Mouse (Mus musculus) heart, postnatal 0 days (tissue): ENCODE data around the gene Prrc2a. TPM values are rescaled to one million over a fixed set of nuclear protein-coding genes. Genes with fewer than 3 reads are reported as not detected.
A peak's percentile ranks its signal among the peaks of the same experiment; 100 is the strongest.

ENCODE experiments used
- ATAC-seq: fragments of 200-750 bp; cut with Nextera tagmentation; 2 replicates; pipeline ENCODE4 v1.8.0; 2017; ENCODE audit warnings: low read depth, moderate number of reproducible peaks, moderate library complexity; ENCODE audit not compliant: insufficient read depth
- DNase-seq: peaks from one replicate; pipeline ENCODE4 v3.0.0-alpha.2; 2016; ENCODE audit warnings: low spot score
- H3K27ac ChIP-seq: fragments of 300-500 bp; sonication (generic); 2 replicates; pipeline ENCODE4 v1.5.1; 2014; ENCODE audit warnings: low read depth, mild to moderate bottlenecking
- H3K27me3 ChIP-seq: fragments of 300-500 bp; sonication (generic); 2 replicates; pipeline ENCODE4 v1.6.1; 2014; ENCODE audit warnings: low read length, mixed read lengths; ENCODE audit not compliant: control insufficient read depth, insufficient read depth
- H3K36me3 ChIP-seq: fragments of 300-500 bp; sonication (generic); replicated peaks from 2 replicates; pipeline ENCODE4 v1.6.1; 2014; ENCODE audit warnings: low read length, mixed read lengths; ENCODE audit not compliant: control insufficient read depth, insufficient read depth
- H3K4me1 ChIP-seq: fragments of 300-500 bp; sonication (generic); 2 replicates; pipeline ENCODE4 v1.6.1; 2014; ENCODE audit warnings: antibody characterized with exemption; ENCODE audit not compliant: control insufficient read depth, insufficient read depth
- H3K4me2 ChIP-seq: fragments of 300-500 bp; sonication (generic); 2 replicates; pipeline ENCODE4 v1.6.1; 2014; ENCODE audit warnings: low read depth, mild to moderate bottlenecking, low read length, moderate library complexity
- H3K4me3 ChIP-seq: fragments of 300-500 bp; sonication (generic); 2 replicates; pipeline ENCODE4 v1.5.1; 2014; ENCODE audit warnings: low read depth, low read length
- H3K9ac ChIP-seq: fragments of 300-500 bp; sonication (generic); replicated peaks from 2 replicates; pipeline ENCODE4 v1.6.1; 2014; ENCODE audit warnings: low read depth, low read length, mixed read lengths
- H3K9me3 ChIP-seq: fragments of 300-500 bp; sonication (generic); replicated peaks from 2 replicates; pipeline ENCODE4 v1.6.1; 2016; ENCODE audit warnings: low read length; ENCODE audit not compliant: control insufficient read depth
- CTCF ChIP-seq: IDR thresholded peaks from 2 replicates; pipeline ENCODE4 v1.5.1; 2016; ENCODE audit warnings: antibody characterized with exemption, control low read depth, low read depth
- EP300 ChIP-seq: IDR thresholded peaks from 2 replicates; pipeline ENCODE4 v1.6.1; 2016; ENCODE audit warnings: antibody characterized with exemption, low read depth
- WGBS: fragments of 180-500 bp; shearing (Covaris S2); extraction: QIAGEN DNeasy Blood & Tissue Kit; methylation state at CpG from one replicate; pipeline ENCODE4 v1.1.7; 2014; 5-methylcytosine and 5-hydroxymethylcytosine counted together
- polyA plus RNA-seq: library from polyadenylated mRNA; unstranded; fragments of >200 nt; fragmentation: Nextera tagmentation; extraction: Ambion mirVana; gene quantifications from 2 replicates; pipeline ENCODE4 v1.2.1, GENCODE M21; 2015
- total RNA-seq: library from RNA; depleted of rRNA; stranded (reverse); fragments of >200 nt; gene quantifications from 2 replicates; pipeline ENCODE4 v1.2.3, GENCODE M21; 2014; ENCODE audit warnings: low replicate concordance

The Prrc2a gene
- total and polyA plus RNA-seq, 2 experiments from 2014 or later: 60.7 to 99.2 TPM

DNA sequence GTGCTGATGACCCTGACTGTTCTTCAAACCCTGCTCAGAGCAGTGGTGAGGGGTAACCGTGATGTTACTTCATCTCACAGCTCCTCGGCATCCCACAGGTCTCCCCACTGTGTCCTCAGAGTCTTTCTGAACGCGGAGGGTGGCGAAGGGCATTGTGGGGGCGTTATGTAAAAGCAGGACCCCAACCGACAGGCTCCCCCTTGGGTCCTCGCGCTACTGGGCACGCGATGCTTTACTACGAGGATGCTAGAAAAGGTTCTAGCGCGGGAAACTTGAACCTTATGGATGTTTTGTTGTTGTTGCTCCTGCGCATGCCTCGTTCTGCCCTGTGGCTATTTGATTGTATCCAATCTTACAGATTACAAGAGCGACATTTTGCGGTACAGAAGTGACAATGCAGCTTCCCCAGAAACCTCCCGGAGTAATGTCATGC is 42.8 kb downstream of the Prrc2a start, which contains the start of gene Csnk2b:
Gene Csnk2b (minus strand): TSS at position 183 of the 433 bp plus-strand sequence.
- H3K4me3 ChIP-seq: peak within 1 kb of the TSS; percentile 73

GRCm38 (mm10) chr17:35121143-35121799 is 43.4 kb downstream of the Prrc2a start, which contains the start of gene Gpank1:
TSS of gene Gpank1 (plus strand) at chr17:35121455.
- no peaks in the 10 kb centered on the region for H3K27me3 ChIP-seq
- no peaks in the 10 kb centered on the region for H3K9me3 ChIP-seq
- peak within 1 kb of the TSS; percentile 97 for H3K4me2 ChIP-seq
- H3K36me3 ChIP-seq: peaks cover 36% of the 10 kb centered on the region
- peaks cover 10% of the 10 kb centered on the region; the same call in 1 of the 2 replicates for H3K4me1 ChIP-seq
- H3K27ac ChIP-seq: peak within 1 kb of the TSS; percentile 94
- H3K9ac ChIP-seq: peak within 1 kb of the TSS; percentile 88
- DNase-seq (peak; percentile 99), ATAC-seq (peak; percentile 94)
- under 1% methylated on average over 50 of the region's 50 CpGs for WGBS
- H3K4me3 ChIP-seq: peak within 1 kb of the TSS; percentile 73
- TF ChIP-seq CTCF (no peak), EP300 (0 out of 2 replicates have a peak, but pooled peaks have one; percentile 36)

More for the DNA sequence above, 42.8 kb downstream of the Prrc2a start, which contains the start of gene Csnk2b:
- DNase-seq (peak; percentile 58), ATAC-seq (0 out of 2 replicates have a peak, but pooled peaks have one; percentile 1)
- WGBS: under 1% methylated on average over 19 of the region's 19 CpGs
- peak within 1 kb of the TSS; percentile 97 for H3K4me2 ChIP-seq
- H3K36me3 ChIP-seq: peaks cover 31% of the 10 kb centered on the region
- TF ChIP-seq EP300 (no peak), CTCF (no peak; the same call in 1 of the 2 replicates)
- no peaks in the 10 kb centered on the region for H3K27me3 ChIP-seq
- no peaks in the 10 kb centered on the region for H3K9me3 ChIP-seq
- H3K4me1 ChIP-seq: peaks cover 12% of the 10 kb centered on the region; the same call in 1 of the 2 replicates
- H3K27ac ChIP-seq: peak within 1 kb of the TSS; percentile 94
- H3K9ac ChIP-seq: peak within 1 kb of the TSS; percentile 88

DNA sequence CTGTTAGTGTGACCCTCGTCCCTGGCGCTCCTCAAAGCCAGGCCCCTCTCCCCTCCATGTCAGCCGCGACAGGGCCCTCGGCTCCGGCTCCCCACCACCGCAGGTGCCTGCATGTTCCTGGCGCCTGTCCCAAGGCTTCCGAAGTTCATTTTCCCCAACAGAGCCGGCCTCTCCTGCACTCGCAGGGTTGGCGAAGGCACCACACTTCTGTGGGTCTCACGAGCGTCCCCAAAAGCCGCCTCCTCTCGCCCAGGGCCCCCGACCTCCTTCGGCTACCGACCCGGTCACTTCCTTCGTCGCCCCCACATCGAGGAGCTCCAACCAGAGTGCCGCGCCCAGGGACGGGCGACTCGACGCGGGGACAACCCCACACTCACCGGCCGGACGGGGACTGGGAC is 44.0 kb downstream of the Prrc2a start:
- ATAC-seq: peak; percentile 5
- Histone ChIP-seq H3K36me3 (peaks cover 42% of the 10 kb centered on the region), H3K27me3 (no peaks in the 10 kb centered on the region), H3K9ac (peak overlapping the region; percentile 75), H3K4me2 (peak overlapping the region; percentile 68), H3K27ac (peak overlapping the region; percentile 66), H3K4me3 (peak overlapping the region; percentile 73), H3K9me3 (no peaks in the 10 kb centered on the region), H3K4me1 (peaks cover 8% of the 10 kb centered on the region; the same call in 1 of the 2 replicates)
- DNase-seq: no peak
- TF ChIP-seq CTCF: no peak
- no peak for TF ChIP-seq EP300
- under 1% methylated on average over 33 of the region's 33 CpGs for WGBS

- Histone ChIP-seq H3K4me1 (no peaks in the 10 kb centered on the region), H3K4me2 (no peak within 1 kb of the TSS), H3K27ac (no peak within 1 kb of the TSS), H3K9ac (no peak within 1 kb of the TSS), H3K9me3 (no peaks in the 10 kb centered on the region), H3K36me3 (peaks cover 47% of the 10 kb centered on the region), H3K27me3 (no peaks in the 10 kb centered on the region), H3K4me3 (no peak within 1 kb of the TSS)
- peak; percentile 43 for TF ChIP-seq CTCF
- no peak for TF ChIP-seq EP300
- ATAC-seq (no peak), DNase-seq (no peak)
- WGBS: 87% methylated on average over 8 of the region's 8 CpGs
Measured at GRCm38 (mm10) chr17:35115046-35116019, 49.4 kb downstream of the Prrc2a start, which contains the start of gene Ly6g5b. TSS of gene Ly6g5b (minus strand) at chr17:35115428.

DNA sequence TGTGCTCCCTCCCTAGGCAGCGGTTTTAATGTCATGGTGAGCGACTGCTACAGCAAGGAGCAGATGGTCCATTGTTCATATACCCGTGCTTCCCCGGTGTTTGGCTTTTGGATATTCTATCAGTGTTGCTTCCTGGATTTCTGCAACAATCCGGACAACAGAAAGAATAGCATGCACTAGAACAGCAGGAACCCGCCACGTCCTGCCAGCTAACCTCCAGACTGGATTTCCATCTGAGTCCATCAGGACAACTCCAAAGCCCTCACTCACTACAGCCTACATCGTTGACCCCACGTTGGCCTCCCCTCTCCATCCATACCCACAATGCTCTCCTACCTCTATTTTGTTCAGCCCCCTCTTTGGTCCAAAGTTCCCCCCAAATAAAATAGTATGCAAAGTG is 52.9 kb downstream of the Prrc2a start:
- peak; percentile 33 for DNase-seq
- TF ChIP-seq EP300: no peak
- no peak for TF ChIP-seq CTCF
- no peaks in the 10 kb centered on the region for H3K4me1 ChIP-seq
- H3K27ac ChIP-seq: peak overlapping the region; percentile 49
- 61% methylated on average over 9 of the region's 9 CpGs for WGBS
- no peaks in the 10 kb centered on the region for H3K27me3 ChIP-seq
- peak; percentile 25; the same call in 1 of the 2 replicates for ATAC-seq
- H3K4me2 ChIP-seq: peak overlapping the region; percentile 41
- H3K9ac ChIP-seq: no peak overlapping the region
- peaks cover 23% of the 10 kb centered on the region for H3K36me3 ChIP-seq
- no peaks in the 10 kb centered on the region for H3K9me3 ChIP-seq
- H3K4me3 ChIP-seq: no peak overlapping the region
